Mouse (Mus musculus) cerebellum, postnatal 36 days (tissue): Measurements from ENCODE around the gene Add3.

Source experiments
- DNase-seq, 2 experiments: peaks; one replicate each; pipeline ENCODE4 v3.0.0; 2021 to 2022; ENCODE audit warnings: mixed read lengths in 2 of 2

Gene Add3

DNA sequence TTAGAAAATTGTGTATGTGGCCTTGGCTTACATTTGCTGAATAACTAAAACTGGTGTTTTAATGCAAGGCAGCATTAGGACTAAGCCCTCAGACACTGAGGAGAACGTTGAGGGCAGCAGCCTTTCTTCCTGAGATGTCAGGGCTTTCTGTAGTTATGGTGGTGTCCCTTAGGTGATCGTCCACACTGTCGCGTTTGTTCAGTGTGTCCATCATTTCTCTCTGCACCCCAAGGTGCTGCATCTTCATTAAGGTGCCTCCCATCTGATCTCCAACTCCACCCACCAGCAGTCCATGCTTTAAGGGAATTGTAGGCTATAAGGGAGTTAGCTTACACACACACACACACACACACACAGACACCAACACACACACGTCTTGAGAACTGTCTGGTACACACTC is 28.3 kb downstream of the Add3 start:
- DNase-seq = no peak

DNA sequence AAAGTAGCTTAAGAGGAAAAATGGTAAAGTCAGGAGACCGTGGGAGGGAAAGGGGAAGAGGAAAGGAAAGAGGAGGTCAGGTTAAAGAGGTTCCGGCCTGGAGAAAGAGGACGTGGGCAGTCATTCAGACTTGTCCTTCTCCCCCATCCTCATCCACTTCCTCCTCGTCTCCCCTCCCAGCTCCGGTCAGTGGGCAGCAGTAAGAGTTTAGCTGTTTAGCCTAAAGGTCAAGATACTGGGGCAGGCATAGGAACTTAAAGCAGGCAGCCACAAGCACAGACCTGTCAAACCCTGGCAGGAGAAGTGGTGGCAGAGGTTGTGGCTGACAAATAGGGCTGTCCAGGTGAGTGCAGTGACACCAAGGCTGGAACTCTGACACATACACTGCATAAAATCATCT is 30.4 kb downstream of the Add3 start:
- DNase-seq = no peak

DNA sequence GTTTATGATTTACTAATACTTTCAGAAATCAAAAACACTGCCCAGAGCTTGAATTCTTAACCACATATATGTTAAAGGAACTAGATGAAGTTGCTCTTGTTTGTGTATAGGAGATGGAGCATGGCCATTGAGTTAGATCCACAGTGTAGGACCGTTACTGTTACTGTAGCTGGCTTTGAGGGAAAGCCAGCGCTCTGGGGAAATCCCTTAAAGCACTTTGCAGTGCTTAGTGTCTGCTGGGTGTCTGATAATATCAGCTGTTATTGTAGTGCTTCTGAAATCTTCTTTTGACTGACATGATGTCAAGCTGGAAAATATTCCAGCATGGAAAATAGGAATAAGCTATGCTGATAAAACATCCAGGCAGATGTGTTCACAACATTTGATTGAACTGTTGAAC is 33.8 kb downstream of the Add3 start:
- no peak for DNase-seq

DNA sequence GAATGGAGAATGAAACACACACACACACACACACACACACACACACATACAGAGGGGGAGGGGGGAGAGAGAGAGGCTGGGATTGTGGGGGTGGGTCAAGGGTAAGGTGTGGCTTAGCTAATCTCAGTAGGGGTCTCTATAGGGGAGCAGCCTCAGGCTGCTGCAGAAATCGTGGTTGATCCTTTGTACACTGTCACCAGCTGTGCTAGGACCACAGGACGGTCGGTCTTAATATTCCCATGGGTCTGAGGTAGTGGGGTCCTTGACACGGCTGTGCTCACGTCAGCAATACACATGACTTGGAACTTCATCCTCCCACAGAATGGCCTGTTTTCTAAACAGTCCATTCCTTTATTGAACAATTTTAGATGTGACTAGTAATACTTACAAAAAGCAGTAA is 35.3 kb downstream of the Add3 start:
- DNase-seq = no peak

DNA sequence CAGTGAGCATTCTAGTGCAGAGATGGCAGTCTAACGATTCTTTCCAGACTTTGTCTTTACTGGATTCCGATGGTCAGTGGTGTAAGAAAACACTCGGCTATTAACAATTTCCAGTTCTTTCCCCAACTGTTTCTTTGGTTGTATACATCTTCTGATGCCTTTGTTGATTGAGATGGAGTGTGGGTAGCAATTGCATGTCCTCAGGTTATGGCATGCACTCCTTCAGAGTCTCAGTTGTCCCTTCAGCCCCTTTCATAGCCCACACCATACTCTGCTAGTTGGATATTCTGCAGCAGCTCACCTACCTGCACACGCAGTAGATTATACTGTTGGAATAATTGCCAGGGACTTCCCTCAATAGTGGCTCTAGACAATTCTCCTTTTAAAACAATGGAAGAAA is 36.3 kb downstream of the Add3 start:
- DNase-seq = no peak

DNA sequence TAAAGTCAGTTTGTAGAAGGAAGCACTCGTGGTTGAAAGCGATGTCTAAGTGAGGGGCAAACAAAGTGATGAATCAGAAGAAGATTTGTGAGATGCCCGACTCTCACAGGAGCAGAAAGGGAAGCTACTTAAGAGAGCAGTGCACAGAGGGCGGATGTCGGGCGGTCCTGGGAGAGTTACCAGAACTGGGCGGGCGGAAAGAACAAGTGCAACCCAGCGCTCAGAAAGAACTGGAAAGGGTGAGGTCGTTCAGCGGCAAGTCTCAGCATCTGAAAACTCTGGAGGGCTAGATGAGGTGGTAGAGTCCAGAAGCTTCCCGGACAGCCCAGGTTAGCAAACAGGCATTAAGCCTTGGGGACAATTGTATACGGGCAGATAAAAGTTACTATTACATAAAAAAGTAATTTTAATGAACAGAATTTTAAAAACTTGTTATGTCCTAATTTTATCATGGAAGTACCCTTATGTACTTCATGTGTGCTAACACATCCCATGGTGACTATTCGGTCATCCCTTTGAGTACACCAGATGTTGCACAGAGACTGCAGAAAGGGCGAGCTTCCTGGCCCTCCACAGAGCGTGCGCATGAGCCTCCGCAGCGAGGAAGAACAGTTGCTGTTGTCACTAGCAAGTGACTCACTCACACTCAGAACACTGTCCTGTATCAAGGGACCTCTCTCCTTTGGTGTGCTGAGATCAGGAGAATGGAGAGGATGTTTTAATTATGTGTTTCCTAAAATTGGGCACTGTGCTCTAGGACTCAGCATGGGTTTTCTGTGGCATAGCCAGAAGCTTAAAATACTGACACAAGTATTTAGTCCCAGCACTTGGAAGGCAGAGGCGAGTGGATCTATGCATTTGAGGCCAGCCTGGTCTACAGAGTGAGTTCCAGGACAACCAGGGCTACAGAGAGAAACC is 38.6 kb downstream of the Add3 start:
- peak in 1 of 2 experiments; percentile 37 for DNase-seq

DNA sequence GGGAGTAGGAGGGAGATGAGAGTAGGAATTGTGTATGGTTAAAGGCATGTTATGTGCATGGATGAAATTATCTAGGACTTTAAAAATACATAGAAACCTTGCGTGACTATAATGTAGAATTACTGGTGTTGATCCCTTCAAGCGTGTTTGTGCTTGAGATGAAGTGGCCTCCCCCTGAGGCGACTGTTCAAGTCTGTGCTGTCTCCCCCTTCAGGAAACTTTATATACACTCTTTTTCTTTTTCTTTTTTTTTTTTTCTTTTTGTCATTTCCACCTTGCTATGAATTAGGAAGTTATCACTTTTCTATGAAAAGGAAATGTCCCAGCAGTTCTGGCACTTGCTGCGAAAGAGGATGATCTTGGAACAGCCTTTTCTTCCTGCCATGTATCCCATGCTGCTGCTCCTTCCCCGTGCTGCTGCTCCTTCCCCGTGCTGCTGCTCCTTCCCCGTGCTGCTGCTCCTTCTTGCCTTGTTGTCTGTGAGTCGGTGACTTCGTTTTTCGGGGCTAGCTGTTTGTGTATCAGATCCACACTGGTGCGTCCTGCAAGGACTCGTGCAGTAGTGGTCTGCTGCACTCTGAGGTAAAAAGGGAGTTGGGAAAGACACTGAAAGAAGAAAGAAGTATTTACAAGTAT is 40.0 kb downstream of the Add3 start:
- DNase-seq = no peak

DNA sequence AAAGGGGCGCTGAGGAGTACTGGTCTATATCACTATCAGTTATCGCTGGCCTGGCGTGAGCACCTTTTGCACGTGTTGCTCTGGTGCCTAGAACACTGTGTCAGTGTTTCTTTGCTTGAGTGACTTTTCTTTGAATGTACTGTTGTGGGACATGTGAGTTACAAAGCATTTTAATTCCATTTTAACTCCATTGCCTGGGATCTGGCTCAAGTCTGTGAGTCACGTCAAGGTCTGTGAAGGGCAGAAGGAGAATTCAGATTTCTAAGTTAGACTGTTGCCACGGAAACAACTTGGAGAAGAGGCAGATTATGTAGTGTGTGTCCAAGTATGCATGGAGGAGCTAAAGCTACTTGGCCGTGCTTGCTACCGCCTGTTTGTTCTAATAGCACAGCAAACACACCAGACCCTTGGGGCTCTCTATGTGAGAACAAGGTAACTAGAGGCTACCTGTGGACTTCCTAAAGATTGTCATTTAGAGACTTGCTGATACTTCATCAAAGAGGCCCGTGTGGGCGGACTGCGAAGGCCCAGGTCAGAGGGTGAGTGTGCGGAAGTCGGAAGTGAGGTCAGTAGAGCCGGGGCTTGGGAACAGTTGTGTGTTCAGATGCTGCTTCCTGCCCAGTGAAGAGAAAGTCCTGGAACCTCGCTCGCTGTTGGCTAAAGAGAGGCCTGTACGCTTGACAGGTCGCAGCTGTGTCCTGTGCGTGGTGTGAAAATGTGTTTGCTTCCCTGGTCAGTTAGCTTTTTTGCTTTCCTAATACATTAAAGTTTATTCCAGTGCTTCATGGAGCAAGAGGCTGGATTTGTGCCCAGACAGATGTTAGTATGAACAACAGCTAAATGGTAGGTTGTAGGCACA is 41.0 kb downstream of the Add3 start:
- no peak for DNase-seq

DNA sequence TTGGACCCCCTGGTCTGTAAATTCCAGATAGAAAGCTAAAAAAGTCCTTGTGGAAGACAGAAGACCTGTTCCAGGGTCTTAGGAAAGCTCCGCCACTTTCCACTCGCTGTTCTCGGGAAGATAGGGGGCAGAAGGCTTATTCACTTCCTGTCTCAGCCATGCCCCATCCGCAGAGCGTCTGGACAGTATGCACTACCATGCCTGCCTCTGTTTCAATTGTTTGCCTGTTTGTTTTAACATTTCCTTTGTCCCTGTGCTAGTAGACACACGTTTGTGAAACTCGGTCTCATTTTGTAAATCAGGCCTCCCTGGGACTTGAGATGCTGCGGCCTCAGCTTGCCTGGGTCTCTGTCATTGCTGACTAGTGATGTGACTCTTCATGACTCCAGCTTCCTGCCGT is 43.4 kb downstream of the Add3 start:
- DNase-seq = no peak

DNA sequence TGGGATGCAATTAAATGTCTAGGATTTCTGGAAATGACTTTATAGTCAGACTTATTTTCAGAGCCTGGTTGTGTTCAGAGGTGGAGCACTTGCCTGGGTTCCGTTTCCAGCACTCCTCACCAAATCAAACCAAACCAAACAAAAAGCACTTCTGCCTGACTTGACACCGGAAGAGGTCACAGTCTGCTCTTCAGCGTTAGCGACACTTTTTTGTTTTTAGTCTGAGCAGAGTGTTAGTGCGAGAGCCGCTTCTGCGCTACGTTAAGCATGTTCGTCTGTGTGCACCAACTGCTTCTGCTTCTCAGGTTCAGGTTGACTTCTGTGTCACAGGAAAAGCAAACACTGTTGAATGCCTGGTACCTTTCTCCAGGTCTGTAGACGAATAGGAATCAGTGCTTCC is 44.0 kb downstream of the Add3 start:
- DNase-seq = no peak

DNA sequence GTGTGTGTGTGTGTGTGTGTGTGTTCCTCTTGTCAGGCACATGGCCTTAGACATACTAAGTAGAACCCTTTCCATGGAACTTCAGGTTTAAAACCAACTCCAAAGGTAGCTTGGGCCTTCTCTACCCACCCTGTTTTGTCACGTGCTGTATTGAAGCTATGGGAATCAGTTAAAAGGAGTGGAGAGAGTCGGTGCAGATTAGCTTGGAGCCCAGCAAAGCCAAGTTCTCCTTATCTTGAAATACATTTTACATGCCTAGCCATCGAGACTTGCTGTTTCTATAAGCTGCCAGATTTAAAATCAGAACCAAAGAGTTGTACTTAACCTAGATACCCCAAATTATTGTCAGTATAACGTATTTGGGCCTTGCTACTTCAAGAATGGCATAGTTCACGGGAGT is 44.7 kb downstream of the Add3 start:
- no peak for DNase-seq

DNA sequence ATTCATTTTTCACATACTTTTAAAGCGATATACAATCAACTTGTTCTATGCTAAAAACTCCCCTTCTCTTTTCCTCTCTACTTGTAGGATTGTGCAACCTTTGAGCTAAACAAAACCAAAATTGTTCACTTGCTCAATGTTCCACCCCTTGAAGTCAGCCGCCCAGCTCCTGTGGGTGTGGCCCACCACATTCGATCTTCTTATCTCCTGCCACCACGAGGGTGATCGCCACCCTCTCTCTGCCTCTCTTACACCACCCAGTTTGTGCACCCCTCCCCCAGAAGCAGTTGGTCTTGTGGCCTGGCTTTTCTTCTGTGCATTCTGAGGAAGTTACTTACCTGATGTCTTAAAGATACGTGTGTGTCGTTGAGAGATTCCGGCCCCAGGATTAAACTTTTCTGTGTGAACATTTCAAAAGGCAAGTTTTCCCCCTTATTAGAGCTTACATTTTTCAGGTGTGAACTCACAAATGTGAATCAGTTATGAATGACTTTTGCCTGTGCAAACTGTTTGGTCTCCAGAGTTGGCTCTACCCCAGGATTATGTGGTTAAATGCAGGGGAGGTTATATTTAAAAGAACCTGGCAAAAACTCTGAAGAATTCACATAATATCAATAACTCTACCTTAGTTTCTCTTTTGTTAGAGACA is 45.4 kb downstream of the Add3 start:
- DNase-seq = no peak

DNA sequence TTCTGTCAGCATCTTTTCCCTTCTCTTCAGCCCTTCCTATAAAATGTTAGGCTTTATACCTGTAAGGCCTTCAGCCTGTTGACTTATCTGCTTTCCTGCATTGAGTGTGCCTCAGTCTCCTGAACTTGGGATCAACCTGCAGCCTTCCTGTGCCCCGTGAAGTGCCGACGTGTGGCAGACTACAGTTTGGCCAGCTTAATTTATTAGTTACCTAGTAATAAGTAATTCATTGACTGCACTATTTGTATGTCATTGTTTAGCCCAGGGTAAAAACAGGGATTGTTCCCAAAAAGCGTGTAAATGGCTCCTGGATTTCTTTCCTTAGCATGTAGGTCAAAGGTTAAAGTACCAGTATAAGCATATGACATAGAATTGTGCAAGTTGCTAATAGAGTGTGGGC is 46.2 kb downstream of the Add3 start:
- DNase-seq = no peak

DNA sequence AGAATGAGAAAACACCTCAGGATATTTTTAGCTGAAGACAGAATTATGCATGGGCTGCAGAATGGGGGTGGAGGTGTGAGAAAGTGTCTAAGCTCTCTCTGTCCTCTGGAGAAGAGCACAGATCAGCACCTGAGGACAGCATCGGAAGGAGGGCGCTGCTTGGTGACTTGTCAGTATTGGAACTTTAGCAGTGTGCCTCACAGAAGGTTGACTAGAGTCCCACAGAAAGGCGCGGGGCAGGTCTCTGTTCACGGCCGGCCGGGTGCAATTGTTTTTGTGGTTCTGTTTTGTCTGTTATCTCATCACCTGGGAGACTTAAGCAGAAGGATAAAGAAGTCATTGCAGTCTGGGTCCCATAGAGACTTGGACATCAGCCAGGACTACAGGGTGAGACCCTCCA is 47.3 kb downstream of the Add3 start:
- no peak for DNase-seq

DNA sequence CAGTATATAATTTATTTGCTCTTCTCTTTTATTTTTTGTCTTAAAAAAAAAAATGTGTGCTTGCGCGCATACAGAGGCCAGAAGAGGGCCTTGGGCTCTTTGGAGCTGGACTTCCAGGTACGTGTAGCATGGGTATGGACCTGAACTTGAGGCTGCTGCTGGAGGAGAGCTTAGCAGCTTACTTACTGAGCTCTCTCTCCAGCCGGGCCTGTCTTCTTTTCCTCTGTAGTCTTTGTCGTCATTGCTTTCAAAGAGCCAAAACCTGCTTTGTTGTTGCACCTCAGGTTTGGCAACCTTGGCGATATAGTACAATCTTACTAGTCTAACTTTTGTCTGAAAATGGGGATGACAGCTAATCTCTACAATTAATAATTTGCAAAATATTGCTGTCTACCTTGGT is 47.9 kb downstream of the Add3 start:
- DNase-seq = no peak

DNA sequence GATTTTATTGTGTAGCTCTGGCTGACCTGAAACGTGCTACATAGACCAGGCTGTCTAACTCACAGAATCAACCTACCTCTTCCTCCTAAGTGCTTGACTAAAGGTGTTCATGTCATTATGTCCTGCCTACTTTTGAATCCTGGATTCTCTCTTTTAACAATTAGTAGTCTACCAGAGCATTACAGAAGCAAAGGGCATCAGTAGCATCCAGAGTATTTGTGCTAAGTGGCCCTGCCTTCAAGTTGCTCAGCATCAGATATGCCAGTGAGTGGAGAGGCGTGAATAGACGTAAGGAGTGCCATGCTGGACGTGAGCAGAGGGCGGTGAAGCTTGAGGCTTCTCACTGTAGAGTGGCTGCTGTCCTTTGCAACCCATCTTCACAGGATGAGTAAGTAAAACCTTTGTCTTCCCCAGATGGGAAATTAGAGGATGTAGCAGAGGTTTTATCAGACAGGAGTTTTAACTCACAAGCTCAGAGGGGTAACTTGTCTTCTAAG is 48.5 kb downstream of the Add3 start:
- DNase-seq = no peak

DNA sequence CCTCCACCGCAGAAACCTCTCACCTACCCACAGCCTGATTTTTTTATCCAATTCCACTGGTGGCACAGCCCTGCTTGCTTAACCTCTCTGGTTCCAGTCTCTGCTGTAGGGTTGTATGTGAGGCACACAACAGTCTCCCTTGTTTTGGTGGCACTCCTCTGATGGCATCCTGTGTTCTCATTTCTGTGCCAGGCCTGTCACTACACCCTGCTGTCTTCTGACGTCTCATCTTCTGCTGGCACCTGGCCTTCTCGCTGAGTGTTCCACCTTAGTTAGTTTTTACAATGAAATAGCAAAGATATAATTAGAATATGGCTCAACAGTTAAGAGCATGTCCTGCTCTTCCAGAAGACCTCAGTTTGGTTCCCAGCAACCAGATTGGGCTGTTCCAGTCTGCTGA is 49.5 kb downstream of the Add3 start:
- peak; percentile 64 to 81 for DNase-seq

DNA sequence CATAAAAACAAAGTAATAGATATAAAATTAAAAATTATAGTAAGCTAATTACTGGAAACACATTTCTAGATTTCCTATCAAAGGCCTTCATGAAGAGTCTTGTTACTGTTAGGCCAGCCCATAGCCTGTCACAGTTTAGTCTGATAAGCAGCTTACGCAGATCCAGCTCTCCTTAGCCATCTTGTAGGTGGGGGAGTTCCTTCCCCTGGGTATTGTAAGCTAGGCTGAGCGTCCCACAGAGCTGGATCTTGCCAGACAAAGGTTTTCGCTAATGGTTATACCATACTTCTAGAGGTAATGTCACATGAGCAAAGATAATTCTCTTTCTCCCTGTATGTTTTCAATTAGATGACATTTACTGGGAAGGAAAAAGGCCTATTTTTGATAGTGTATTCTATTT is 50.0 kb downstream of the Add3 start:
- DNase-seq = no peak

DNA sequence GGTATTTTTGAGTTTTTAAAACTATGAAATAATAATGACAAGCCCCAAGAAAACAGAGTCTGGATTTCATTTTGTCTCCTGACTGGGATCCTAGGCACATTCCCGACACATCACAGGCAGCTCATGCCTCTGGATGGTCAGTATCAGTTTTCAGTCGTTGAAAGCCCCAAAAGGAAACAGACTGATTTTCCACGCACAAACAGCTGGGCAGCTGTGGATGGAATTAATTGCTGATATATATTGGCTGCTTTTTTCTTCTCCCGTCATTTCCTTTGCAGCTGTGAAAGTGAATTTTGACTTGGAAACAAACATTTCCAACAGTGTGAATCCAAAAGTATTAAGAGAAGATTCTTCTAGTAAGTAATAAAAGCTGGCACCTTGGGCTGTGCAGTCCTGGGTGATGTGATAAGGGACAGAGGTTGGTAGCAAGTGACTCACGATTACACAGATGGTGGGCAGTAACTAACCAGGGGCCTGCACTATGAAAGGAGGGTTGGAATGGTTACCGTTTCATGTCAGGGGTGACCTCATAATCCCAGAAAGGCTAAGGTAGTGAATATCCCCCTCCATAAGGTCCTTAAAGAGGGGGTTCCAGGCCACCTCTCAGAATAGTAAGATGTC is 51.7 kb downstream of the Add3 start:
- no peak for DNase-seq

DNA sequence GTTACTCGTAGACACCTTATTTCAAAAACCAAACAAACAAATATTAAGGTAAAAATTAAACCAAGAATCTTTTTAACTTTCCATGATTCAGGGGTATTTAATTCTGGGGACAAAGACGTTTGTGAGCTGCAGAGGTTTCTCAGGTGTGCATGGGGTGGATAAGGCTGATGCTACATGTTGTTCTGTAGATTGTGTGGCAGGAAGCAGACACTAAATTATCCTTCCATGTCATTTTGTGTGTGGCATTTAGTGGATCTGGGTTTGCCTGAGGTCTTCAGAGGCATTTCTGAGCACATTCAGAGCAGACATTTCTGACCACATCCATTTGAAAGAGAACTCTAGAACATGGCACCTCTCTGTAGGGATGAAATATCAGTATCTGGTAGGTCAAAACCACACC is 52.9 kb downstream of the Add3 start:
- no peak for DNase-seq

DNA sequence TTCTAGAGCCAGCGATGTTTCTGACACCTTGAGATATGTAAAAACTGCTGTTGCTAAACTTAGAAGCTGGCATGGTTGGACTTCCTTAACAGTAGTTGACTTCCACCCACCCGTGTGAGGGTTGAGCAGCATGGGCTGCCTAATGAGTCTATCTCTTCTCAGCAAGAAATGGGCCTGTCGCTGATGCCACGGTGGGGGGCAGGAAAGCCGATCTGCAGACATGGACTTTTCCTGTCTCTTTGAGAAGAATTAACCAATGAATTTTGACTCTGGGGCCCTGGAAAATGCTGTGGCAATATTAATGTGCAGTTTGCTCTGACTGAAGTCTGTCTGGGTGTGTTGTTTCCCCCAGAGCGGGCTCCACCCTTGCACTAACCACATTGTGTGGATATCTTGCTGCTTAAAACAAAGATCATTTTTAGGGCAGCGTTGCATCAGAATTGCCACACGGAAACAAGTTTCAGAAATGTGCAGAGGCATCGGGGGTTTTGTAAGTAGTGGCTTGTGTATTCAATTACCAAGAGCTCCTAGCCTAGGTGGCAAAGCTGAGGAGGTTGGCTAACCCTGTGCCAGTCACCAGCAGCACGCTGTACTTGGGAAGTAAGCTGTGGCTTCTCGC is 53.8 kb downstream of the Add3 start:
- DNase-seq = peak in 1 of 2 experiments; percentile 26
